Mouse (Mus musculus) mouse trophoblast stem cell (cell line): Measurements from ENCODE around the gene Defb21.

Source experiments
- in situ Hi-C, 2 experiments: fragments of 300-500 bp; cut with MseI, MboI; formaldehyde crosslinking; loops; 2 replicates in 1 of 2; 3 replicates in 1 of 2; pipeline ENCODE4 v1.15.1; 2025

The Defb21 gene

DNA sequence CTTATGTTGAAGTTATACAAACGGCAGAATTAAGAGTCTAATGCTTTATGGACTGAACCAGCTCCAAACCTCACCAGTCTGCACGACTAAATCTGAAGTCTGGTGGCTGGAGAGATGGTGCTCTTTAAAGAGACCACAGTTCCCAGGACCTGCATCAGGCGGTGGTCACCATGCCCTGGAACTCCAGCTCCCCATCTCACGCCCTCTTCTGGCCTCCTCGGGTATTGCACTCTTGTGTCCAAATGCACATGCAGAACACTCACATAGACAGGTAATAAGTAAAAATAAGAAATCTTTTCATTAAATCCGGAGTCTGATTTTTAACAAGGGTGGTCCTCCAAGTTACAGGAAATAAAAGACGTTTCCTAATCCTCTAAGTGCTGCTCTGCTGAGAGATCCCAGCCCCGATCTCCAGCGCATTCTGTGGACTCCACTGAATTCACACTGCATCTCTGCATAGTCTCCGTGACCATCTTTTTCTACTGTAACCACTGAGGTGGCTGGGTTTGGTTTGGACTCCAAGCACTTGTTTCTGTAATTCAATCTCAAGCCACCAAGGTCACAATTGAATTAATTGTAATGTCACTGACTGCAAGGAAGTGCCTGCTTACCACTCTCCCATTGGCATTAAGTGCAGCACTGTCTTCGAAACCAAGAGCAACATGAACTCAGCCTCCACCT, at the start of gene Defb21:
Gene Defb21, plus strand, starts transcription at position 631 of the 681 bp plus-strand sequence.
- in situ Hi-C loops, result no loop called here

DNA sequence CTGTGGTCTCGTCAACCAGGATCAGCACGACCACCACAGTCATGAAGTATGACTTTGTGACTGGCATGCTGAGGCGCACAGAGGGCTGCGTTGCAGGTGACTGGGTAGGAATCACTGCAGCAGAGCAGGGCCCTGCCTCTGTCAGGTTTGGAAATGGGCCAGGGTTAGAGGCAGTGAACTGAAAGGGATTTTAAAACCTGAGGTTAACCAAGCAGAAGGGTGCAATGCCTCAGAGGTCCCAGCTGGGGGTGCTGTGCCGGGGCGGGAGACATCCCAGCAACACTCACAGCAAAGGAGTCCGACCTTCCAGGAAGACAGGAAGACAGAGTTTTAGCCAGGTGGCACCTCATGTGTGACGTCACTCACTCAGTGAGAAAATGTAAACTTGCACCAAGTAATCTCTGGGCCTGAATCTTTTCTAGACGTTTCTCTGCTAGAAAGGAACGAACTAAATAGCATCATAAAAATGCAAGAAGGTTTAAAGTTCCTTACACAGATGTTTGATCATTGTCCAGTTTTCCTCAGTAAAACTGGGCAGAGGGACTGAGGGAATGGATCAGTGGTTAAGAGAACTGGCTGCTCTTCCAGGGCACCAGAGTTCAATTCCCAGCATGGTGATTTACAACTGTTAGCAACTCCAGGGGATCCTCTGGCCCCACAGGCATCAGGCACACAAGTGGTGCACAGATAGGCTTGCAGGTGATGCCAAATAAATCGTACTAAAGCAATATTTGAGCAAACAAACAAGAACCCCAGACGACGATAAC, 32.4 kb upstream of the Defb21 start, which contains the start of gene Defb29:
Gene Defb29, minus strand, starts transcription at position 155 of the 767 bp plus-strand sequence.
- in situ Hi-C loops, result no loop called here

DNA sequence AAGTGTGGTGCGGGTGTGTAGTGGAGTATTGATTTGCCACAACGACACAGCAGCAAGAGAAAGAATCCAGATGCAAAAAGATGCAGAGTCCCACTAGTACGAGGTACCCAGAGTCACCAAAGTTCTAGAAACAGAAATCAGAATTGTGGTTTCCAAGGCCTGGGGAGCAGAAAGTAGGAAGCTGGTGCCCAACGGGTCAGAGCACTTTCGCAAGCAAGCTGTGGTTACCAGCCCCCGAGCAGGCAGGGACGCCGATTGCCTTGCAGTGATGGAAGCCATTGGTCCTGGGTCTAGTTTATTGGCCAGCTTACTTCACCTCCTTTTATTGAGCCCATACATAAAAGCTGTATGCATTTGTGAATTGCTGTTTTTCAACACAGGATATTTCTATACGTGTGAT, 30.6 kb upstream of the Defb21 start:
- in situ Hi-C loops, result no loop called here

DNA sequence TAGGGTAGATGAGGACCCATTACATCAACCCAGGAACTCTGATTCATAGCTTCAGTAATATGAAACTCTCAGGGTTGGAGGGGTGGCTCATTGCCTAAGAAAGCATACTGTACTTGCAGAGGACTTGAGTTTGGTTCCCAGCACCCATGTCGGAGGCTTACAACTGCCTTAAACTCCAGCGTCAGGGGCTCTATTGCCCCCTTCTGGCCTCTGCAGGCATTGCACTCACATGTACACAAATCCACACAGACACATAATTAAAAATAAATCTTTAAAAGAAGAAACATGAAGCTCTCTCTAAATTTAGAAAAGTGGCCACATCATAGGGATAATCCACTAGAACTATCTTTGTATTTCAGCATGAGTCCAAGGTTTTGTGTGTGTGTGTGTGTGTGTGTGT, 29.6 kb upstream of the Defb21 start:
- in situ Hi-C loops, result no loop called here

DNA sequence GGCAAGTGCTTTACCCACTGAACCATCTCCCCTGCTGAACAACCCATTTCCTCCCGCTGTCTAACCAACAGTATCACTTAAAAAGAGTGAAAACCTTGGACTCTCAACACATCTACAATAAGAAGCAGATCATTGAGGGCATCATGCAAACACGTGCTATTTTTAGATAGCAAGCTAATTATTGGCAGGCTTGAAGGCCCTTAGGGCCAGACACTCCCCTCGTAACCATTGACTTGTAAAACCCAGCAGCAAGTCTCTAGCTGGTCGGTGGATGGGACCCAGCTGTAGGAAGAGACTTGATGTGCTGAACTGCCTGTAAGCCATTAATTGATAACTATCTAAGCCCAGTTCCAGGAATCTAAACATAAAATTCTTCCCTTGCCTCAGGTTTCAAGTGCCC, 29.1 kb upstream of the Defb21 start:
- in situ Hi-C loops, result no loop called here

DNA sequence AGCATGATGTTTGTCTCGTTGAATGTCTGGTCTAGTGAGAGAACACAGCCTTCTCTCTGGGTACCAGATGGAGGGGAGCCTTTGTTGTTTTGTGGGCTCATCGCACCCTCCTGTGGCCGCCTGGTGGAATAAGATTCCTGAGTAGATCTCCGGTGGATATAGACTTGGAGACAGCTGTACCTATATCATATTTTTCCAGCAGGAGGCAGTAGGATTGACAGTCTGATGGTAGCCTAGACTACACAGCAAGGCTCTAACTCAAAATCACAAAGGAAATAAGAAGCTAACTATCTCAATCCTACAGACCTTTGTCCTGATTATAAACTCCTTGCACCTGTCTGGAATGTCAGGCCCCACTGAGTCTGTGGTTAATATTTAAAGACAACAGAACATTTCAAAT, 27.9 kb upstream of the Defb21 start:
- in situ Hi-C loops, result no loop called here

DNA sequence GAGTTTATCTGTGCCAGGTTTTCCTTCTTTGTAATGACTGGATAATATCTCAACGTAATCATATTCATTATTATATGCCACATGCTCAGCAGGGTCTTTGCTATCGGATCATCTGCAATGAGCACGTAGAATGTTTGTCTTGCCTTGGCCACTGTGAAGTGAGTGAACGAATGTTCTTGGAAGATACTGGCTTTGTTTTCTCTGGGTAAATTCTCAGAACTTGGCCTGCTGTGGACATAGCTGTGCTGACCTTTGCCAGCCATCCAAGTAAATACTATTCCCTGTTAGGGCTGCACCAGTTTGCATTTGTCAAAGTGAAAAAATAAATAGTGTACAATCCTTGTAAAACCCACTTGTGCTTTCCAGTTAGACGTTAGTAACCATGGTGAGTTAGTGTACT, 24.4 kb upstream of the Defb21 start:
- in situ Hi-C loops, result no loop called here

DNA sequence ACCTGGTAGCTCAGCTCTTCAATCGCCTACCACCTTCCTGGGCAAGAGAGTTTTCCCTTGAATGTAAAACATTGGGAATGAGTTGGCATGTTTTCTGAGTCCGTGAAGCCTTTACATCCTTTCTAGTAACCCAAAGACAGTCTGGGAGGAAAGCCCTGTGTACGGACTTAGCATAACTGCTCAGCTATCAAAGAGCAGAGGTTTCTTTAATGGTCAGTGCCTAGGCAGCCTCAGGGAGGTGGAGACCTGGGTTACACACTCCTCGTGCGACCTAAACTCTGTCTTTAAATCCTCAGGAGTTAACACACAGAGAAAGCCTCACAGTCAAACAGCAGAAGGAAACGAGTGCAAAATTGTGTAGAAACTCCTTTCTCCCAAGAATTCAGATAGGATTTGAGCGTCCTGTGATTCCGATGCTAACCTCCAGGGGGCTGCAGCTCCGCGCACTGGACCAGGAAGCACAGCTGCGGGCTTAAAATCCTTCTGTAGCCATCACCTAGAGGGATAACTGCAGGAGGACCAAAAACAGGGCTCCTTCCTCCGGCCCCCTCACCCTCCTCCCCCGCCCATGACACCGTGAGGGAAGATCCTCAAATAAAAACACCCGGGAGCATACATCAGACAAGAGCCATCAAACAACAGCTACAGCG, 18.6 kb upstream of the Defb21 start:
- in situ Hi-C loops, result no loop called here

DNA sequence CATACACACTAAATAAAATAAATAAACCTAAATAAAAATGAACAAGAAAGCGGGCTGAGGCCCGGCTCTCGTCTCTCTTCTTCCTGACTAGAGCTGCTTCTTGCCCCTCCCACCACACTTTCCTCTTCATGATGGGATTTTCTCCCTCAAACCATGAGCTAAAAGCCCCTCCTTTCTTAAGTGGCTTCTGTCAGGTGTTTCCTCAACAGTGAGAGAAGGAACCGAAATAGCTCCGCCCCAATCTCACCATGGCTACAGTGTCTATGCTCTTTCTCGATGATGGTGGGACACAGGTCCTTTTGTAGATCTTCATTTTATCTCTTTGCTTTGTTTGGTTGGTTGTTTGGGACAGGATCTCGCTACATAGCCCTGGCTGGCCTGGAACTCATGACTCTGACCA, 15.9 kb upstream of the Defb21 start:
- in situ Hi-C loops, result no loop called here

DNA sequence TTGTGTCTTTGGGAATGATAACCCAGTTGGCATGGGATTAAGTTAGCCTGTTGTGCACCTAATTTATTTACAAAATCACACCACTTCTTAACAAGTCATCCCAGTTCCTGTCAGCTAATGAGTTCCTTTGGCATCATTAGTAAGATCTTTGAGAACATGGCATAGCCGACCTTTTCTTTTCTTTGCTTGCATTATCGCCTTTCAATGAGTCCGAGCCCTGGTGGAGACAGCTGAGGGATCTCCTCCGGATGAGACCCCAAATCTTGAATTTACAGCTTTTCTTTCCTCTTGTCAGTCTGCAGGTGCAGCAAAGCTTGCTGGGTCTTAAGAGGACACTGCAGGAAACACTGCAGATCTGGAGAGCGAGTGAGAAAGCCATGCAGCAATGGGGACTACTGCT, 3.5 kb upstream of the Defb21 start, which contains the start of gene Gm17416:
Gene Gm17416, plus strand, starts transcription at position 301 of the 400 bp plus-strand sequence.
- in situ Hi-C loops, result no loop called here

DNA sequence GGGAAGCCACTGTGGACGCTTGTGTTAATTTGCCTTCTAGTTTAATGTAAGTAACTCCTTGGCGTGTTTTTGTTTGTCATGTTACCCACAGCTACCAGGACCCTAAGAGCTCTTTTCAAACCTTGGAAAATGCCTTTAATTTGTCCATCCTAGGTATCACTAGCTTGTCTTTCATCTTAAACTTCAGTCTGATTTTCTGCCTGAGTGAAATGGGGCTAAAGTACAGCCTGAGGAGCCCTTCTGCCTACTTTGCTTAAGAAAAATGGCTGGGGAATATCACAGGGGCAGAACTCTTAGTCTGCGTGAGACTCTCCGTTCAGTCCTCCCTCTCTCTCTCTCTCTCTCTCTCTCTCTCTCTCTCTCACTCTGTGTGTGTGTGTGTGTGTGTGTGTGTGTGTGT, 2.7 kb upstream of the Defb21 start:
- in situ Hi-C loops, result no loop called here

DNA sequence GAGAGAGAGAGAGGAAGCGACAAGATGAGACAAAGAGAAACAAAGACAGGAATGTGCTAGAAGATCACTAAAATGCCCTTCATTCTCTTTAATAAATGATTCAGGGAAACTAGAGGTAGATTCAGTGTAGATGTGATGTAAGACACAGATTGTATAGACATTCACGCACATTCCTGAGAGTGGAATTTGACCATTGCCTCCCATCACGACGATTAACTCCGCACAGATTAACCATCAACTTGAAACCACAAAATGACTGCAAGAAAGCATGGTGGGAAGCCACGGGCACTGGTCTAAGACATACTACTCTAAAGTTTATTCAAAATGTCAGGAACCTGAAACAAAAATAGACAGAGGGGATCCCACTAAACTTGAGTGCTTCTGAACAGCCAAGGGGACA, 2.2 kb upstream of the Defb21 start:
- in situ Hi-C loops, result no loop called here

DNA sequence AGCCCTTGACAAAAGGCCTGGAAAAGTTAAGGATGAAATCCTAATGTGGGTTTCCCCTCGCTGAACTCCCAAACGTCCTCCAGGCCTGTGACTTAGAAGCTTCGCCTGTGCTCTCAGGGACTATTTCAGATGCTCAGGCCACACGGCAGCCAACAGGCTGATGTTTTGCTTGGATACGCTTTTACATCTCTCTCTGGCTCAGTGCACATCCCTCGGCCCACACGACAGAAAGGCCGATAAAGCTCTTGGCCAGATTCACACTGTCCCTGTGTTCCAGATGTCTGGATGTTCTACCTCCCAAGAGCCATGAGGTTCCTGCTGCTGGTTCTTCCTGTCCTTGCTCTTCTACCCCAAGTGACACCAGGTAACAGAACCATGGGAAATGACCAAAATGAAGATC, 940 bp downstream of the Defb21 start:
- in situ Hi-C loops, result no loop called here

DNA sequence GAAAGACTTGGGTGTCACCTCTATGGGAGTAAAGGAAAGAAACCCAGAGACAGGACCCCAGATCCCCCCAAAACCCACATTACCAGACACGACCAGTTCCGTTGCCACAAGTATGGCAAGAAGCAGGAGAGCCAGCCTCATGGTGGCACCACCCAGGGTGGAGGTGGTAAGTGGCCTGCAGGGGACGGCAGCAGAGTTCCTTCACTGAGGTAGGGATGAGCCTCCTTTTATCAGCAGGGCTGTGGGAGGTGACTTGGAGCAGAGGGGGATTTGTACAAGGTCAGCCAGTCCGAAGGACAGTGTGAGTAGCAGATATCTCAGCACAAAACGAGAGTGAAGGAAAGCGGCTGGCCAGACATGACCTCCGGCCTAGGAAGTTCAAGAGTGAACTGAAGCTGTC, 7.6 kb downstream of the Defb21 start, which contains the start of gene Defb19:
Gene Defb19, minus strand, starts transcription at position 206 of the 400 bp plus-strand sequence.
- in situ Hi-C loops, result no loop called here

DNA sequence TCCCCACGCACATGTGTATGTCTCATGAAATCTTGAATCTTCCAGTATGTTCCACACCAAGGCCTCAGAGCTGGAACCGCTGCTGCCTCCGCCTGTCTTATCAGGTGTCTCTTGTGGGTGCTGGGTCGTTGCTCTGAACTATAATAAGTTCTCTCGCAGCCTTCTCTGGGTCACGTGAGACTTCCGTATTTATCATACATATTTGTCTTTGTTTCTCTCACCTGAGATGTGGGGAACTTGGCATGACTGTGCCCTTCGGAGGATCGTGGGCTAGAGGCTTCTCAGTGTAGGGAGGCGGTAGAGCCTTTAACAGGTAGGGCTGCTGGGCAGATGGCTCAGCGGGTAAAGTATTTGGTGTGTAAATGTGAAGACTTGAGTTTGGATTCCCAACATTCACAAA, 8.1 kb downstream of the Defb21 start:
- in situ Hi-C loops, result no loop called here

DNA sequence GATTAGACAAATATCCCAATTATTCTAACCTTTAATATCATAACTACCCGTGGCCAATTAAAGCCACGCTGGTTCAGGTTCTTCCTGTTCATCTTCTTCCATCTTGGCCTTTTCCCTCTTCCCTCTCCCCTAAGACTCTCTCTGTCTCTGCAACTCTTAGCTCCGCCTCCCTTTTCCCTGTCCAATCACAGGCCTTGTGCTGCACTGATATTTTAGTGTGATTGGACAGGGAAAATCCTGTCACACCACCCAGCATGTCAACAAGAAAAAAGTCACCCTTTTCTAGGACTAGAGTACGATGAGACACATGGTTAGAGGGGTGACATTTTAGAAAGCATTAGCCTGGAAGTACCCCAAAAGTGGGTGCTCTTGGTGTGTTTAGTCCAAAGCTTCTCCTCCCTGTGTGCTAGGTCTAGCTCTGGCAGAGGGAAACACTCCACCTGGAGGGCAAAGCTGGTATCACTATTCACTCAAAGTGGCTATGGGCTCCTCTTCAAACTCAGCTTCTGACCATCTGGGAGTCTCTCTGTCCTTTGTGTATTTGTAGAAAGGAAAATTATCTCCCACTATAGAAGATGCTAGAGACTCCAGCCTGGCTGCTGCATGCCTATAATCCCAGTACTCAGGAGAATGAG, 14.5 kb downstream of the Defb21 start:
- in situ Hi-C loops, result no loop called here

DNA sequence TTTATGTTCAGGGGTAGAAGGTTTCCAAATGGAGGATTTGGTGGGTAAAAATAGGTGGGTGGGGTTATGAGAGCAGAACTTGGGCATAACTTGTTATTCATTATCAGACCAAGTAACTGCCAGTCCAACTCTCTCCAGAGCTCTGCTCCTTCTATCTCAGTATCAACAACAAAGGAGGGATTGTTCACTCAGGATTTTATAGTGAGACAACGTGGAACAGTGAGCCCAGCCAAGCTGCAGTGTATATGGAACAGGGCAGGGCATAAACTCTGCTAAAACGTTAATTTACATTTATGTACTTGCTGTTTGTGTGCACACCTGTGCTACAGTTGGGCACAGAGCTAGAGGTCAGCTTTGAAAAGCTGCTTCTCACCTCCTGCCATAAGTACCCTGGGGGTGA, 15.9 kb downstream of the Defb21 start:
- in situ Hi-C loops, result no loop called here

DNA sequence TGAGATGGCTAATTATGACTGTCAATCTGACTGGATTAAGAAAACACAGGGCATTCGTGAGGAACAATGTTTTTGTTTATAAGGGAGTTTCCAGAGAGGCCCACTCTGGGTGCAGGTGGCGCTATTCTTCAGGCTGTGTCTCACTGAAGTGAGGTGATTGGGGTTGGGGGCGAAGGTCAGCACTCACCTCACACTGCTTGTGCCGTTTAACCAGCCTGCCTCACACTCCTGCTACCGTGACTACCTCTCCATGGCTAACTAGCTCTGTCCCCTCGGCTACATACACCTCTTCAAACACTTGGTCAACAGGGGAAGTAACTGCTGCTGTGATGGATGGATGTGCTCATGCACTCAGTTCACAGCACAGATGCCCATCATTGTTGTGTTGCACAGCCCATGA, 16.5 kb downstream of the Defb21 start:
- in situ Hi-C loops, result no loop called here

DNA sequence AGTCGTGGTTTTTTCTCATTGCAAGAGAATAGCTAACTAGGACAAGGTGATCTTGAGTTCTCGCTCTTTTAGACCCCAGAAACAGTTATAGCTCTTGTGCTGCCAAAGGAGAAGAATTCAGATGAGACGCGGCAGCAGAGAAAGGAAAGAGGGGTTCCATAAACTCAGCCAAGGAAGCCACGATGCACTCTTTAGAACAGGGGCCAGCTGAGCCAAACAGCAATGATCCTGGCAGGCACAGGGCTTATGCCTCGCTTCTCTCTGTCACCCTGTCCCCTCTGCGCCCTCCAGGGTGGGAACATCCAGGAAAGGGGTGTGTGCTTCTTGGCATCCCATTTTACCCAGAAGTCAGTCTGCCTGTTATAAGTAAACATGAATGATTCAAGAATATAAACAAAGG, 26.8 kb downstream of the Defb21 start, which contains the start of gene Defb45:
Gene Defb45, minus strand, starts transcription at position 101 of the 400 bp plus-strand sequence.
- in situ Hi-C loops, result no loop called here

DNA sequence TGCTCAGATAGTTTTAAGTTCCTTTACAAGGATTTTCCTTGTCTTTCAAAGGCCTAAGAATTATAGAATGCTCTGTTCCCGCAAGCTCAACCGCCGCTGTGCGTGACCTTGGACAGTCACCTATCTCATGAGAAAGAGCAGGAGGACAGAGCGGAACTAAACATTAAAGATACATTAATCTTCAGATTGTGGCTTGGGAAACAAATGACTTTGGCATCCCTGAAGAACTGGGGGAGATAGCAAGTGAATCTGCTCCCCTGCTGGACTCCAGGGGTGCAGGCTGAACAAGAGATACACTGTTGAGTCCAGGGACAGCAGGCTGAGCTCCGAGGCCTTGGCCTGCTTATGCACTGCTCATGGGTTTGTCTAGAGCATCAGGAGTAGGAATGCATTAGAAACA, 27.5 kb downstream of the Defb21 start:
- in situ Hi-C loops, result no loop called here

DNA sequence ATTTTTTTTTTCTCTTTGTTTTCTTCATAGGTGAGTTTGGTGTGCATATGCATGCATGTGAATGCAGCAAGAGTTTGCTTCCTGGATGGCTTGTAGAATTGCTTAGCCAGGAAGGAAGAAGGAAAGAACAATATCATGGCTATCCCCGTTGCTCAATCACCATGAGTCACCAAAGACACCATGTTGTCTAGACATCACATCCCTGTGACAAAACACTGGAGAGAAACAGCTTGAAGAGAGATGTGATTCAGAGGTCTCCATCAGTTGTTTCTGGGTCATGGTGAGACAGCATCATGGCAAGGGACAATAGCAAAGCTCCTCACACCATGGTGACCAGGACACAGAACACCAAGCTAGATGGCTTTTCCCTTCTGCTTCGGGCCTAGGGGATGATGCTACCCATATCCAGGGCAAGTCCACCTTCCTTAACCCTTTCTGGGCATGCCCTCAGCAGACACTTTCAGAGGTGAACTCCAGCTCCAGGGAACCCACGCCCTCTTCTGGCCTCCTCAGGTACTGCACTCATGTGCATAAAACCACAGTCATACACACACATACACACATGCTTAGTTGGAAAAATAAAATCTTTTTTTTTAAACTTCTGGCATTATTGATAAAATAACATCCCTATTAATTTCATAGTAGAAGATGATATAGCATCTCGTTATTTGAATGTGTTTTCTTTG, 28.9 kb downstream of the Defb21 start:
- in situ Hi-C loops, result no loop called here
